Mouse (Mus musculus): ENCODE measurements at regions not wholly inside any gene's neighbourhood (a gene's known extent, or its start where the extent isn't known, plus 50 kb on each side); places are given as distances from the start of the nearest gene placed in this dataset.

GRCm38 (mm10) chr7:113621316-113621715 is 107.7 kb downstream of the Far1 start:
- DNase-seq (ENCODE audit: extremely low spot score in 1 of 2, low spot score in 1 of 2), result no peak

DNA sequence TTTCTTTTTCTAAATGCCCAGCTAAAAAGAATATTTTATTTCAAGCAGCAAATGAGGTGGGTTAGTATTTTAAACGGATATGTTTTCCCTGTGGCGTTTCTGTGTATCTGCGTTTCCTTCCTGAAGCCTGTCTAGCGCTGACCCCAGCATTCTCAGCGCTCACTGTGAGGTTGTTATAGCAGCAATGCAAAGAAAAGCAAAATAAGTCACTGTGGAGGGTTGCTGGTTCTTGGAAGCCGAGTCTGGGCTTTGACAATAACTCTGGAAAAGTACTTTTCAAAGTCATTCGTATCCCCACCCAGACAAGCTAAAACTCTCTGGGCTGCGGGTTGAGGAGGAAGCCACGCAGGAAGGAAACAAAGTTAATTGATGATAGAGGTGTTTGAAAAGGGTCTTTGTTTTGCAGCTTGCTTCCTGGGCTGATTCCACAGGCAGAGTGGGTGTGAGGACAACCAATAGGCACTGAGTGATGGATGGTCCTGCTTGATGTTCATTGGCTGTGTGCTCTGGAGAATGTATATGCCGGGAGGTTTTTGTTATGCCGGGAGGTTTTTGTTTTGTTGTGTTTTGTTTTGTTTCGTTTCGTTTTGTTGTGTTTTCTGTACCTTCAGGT is 108.4 kb downstream of the Far1 start:
- no peak for DNase-seq (ENCODE audit: extremely low spot score in 1 of 2, low spot score in 1 of 2)

- DNase-seq (ENCODE audit: extremely low spot score in 1 of 2, low spot score in 1 of 2), result no peak
These were observed 109.7 kb downstream of the Far1 start for GRCm38 (mm10) chr7:113623296-113623695.

- no peak for DNase-seq (ENCODE audit: extremely low spot score in 1 of 2, low spot score in 1 of 2)
These were observed 110.3 kb downstream of the Far1 start for GRCm38 (mm10) chr7:113623962-113624361.

DNA sequence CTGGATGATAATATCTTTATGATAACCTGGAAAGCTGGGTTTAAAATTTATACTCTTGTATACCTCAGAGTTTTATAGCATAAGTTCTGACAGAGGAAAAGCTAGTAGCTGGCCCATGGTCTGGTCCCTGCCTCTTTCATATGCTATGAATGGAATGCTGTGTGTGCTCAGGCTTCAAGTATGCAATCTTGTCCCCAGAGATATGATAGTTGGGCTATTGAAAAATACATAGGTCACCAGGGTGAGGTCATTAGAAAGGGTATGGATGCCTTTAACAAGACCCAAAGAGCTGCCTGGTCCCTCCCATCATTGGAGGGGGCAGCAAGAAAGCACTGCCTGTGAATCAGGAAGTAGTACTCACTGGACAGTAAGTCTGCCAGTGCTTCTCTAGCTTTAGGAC is 113.1 kb downstream of the Far1 start:
- no peak for DNase-seq (ENCODE audit: extremely low spot score in 1 of 2, low spot score in 1 of 2)

GRCm38 (mm10) chr7:113637011-113637600 is 123.5 kb downstream of the Far1 start:
- no peak for DNase-seq (ENCODE audit: extremely low spot score in 1 of 2, low spot score in 1 of 2)

DNA sequence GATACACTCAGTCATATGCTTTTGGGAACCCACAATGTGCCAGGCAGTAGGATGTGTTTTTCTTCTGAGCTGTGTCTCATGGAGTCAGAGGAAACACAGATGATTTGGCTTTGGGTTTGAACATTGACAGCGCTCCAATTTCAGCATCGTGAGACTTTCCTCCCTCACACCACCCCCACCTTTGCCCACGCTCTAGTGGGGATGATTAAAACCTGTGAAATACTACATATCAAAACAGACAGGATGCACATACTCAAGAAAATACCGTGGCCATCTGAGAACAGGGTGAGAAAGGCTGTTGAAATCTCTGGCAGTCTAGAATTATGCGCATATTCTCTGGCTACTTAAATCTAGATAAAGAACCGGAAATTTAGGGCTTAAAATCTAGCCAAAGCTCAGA is 124.5 kb downstream of the Far1 start:
- DNase-seq (ENCODE audit: extremely low spot score in 1 of 2, low spot score in 1 of 2), result peak; percentile 77 to 86

GRCm38 (mm10) chr7:113642540-113642939 is 123.3 kb upstream of the Spon1 start:
- no peak for DNase-seq (ENCODE audit: extremely low spot score in 1 of 2, low spot score in 1 of 2)

DNA sequence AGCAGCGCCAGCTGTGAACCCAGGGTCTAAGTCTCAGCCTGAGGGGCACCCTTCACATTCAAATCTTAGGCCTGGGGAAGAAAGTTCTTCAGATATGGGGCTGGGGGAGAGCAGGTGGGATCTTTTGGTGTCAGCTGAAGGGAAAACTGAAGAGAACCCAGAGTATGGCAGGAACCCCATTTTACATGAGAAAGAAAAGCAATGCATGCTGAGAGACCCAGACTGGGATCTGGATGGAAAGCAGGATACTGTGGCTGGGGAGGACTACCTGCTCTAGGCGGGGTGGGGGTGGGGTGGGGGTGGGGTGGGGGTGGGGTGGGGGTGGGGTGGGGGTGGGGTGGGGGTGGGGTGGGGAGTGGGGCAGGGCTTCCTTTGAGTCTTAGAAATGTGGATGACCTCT is 115.2 kb upstream of the Spon1 start:
- DNase-seq (ENCODE audit: extremely low spot score in 1 of 2, low spot score in 1 of 2), result no peak

DNA sequence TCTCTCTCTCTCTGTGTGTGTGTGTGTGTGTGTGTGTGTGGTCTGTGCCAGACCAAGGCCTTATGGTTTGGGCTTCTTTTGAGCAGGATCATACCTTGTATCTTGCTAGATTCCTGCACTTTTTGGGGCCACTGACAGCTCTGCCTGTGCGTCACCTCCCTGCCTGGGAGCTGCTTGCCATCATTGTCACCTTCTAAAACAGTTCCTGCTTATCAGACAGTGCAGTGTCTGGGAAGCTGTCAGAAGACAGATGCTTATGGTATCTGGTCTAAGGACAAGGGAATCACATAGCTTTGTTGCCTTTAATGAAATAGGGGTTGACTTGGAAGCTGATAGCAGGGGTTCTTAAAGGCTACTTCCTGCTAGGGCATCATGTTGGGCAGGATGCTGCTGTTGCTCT is 114.1 kb upstream of the Spon1 start:
- DNase-seq (ENCODE audit: extremely low spot score in 1 of 2, low spot score in 1 of 2), result no peak

DNA sequence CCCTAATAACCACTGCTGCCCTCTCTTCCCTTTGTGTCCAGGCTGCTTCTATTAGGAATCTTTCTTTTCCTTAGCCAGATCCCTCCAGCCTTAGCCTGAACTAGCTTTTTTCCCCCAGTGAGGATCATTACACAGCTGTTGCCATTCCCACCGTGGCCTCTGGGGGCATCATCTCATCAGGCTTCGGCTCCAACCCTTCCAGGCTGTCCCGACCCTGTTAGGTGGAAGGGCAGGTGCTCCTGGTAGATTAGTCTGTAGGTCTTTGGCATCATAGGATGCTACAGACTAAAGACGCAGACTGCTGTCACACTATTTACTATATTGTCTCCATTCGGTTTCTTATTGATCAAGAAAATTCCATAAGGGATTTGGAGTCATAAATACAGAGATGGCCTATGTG is 112.7 kb upstream of the Spon1 start:
- peak in 1 of 2 experiments; percentile 55 for DNase-seq (ENCODE audit: extremely low spot score in 1 of 2, low spot score in 1 of 2)

GRCm38 (mm10) chr7:113655336-113655735 is 110.5 kb upstream of the Spon1 start:
- DNase-seq (ENCODE audit: extremely low spot score in 1 of 2, low spot score in 1 of 2), result peak in 1 of 2 experiments; percentile 17

GRCm38 (mm10) chr7:113672779-113673595 is 92.8 kb upstream of the Spon1 start:
- no peak for DNase-seq (ENCODE audit: extremely low spot score in 1 of 2, low spot score in 1 of 2)

GRCm38 (mm10) chr7:113673596-113673956 is 92.2 kb upstream of the Spon1 start:
- peak; percentile 33 to 70 for DNase-seq (ENCODE audit: extremely low spot score in 1 of 2, low spot score in 1 of 2)

GRCm38 (mm10) chr7:113682271-113682670 is 83.5 kb upstream of the Spon1 start:
- DNase-seq (ENCODE audit: extremely low spot score in 1 of 2, low spot score in 1 of 2), result peak in 1 of 2 experiments; percentile 20

GRCm38 (mm10) chr7:113685349-113685748 is 80.4 kb upstream of the Spon1 start:
- no peak for DNase-seq (ENCODE audit: extremely low spot score in 1 of 2, low spot score in 1 of 2)

DNA sequence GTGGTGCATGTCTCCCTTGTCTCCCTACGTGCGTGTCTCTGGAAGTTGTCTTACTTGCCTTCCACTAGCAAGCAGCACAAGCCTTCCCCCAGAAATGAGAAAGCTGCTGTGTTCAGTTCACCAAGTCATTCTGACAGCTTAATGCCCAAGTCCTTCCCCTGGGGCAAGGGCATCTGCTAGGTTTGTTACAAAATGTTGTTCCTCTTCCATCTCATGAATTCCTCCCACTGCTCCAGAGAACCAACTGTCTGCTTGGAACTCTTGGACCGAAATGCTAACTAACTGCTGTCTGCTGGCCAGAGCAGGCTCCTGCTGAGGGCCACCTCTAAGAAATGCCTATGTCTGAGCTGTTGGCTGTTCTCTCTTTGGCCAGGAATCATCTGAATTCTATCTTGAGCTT is 79.3 kb upstream of the Spon1 start:
- DNase-seq (ENCODE audit: extremely low spot score in 1 of 2, low spot score in 1 of 2), result peak in 1 of 2 experiments; percentile 5

DNA sequence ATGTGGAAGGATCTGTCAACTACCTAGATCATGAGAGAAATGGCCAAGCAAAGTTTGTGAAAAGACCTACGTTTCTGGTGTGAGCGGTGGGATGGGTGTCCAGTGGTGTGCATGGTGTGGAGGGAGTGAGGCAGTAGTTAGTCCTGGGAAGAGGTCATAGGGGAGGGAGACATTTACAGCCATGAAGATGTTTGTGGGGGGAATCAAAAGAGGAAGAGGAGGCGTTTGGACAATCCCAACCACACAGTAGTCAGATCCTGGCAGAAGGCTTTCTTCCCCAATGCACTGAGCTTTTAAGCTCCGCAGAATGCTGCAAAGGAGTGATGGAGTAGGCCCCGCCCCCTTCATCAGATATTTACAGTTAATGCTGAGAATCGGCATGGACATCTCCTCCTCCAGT is 78.2 kb upstream of the Spon1 start:
- no peak for DNase-seq (ENCODE audit: extremely low spot score in 1 of 2, low spot score in 1 of 2)

GRCm38 (mm10) chr7:113688231-113688669 is 77.5 kb upstream of the Spon1 start:
- no peak for DNase-seq (ENCODE audit: extremely low spot score in 1 of 2, low spot score in 1 of 2)

GRCm38 (mm10) chr7:113688717-113689116 is 77.1 kb upstream of the Spon1 start:
- DNase-seq (ENCODE audit: extremely low spot score in 1 of 2, low spot score in 1 of 2), result no peak

GRCm38 (mm10) chr7:113689131-113689530 is 76.7 kb upstream of the Spon1 start:
- no peak for DNase-seq (ENCODE audit: extremely low spot score in 1 of 2, low spot score in 1 of 2)

DNA sequence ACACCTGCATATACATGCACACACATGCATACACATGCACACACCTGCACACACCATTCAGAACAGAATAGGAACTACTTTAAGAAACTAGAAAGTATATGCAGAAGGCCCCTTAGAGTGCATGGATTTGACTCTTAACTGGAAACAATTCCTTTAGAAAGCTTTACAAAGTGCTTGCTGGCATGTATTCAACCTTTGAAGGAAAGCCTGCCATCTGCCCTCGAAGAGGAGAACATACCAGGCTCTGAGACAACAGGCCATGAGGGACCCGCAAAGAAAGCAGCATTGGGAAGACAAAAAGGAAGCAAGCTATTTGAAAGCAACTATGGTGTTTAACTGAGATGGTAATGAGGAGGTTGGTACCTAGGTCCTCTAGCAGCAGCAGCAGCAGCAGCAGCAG is 74.0 kb upstream of the Spon1 start:
- no peak for DNase-seq (ENCODE audit: extremely low spot score in 1 of 2, low spot score in 1 of 2)

All from frontal cortex, adult 2 months (tissue).